Mouse (Mus musculus) hindbrain, postnatal 0 days (tissue): Measurements from ENCODE around the gene Ncor1. TPM values are rescaled to one million over a fixed set of nuclear protein-coding genes. Genes with fewer than 3 reads are reported as not detected.
"Not testable (repeated sequence)": the region's sequence is repeated elsewhere in the genome, so short reads cannot be mapped to it uniquely, and the experiment has no call there.

Source experiments
- ATAC-seq: fragments of 200-750 bp; cut with Nextera tagmentation; 2 replicates; pipeline ENCODE4 v1.8.0; 2017; ENCODE audit warnings: mild to moderate bottlenecking, moderate TSS enrichment, moderate library complexity
- DNase-seq: peaks from one replicate; pipeline ENCODE4 v3.0.0-alpha.2; 2015; ENCODE audit warnings: low spot score
- H3K27ac ChIP-seq: fragments of 300-500 bp; sonication (generic); 2 replicates; pipeline ENCODE4 v1.5.1; 2014; ENCODE audit warnings: mild to moderate bottlenecking
- H3K27me3 ChIP-seq: fragments of 300-500 bp; sonication (generic); 2 replicates; pipeline ENCODE4 v1.6.1; 2014; ENCODE audit warnings: low read length, mixed read lengths; ENCODE audit not compliant: insufficient read depth
- H3K36me3 ChIP-seq: fragments of 300-500 bp; sonication (generic); 2 replicates; pipeline ENCODE4 v1.6.1; 2014; ENCODE audit warnings: low read length, mixed read lengths; ENCODE audit not compliant: insufficient read depth
- H3K4me1 ChIP-seq: fragments of 300-500 bp; sonication (generic); 2 replicates; pipeline ENCODE4 v1.6.1; 2014; ENCODE audit warnings: antibody characterized with exemption, low read length, mixed read lengths; ENCODE audit not compliant: insufficient read depth
- H3K4me2 ChIP-seq: fragments of 300-500 bp; sonication (generic); 2 replicates; pipeline ENCODE4 v1.6.1; 2014; ENCODE audit warnings: low read depth, mild to moderate bottlenecking, low read length, moderate library complexity, mixed read lengths
- H3K4me3 ChIP-seq: fragments of 300-500 bp; sonication (generic); 2 replicates; pipeline ENCODE4 v1.5.1; 2014; ENCODE audit warnings: low read length
- H3K9ac ChIP-seq: fragments of 300-500 bp; sonication (generic); replicated peaks from 2 replicates; pipeline ENCODE4 v1.6.1; 2014; ENCODE audit warnings: mild to moderate bottlenecking, low read length, moderate library complexity, mixed read lengths
- H3K9me3 ChIP-seq: fragments of 300-500 bp; sonication (generic); 2 replicates; pipeline ENCODE4 v1.6.1; 2016; ENCODE audit warnings: low read length, mixed read lengths
- CTCF ChIP-seq: IDR thresholded peaks from 2 replicates; pipeline ENCODE4 v1.5.1; 2016; ENCODE audit warnings: antibody characterized with exemption, control low read depth, low read depth
- WGBS: fragments of 180-500 bp; shearing (Covaris S2); extraction: QIAGEN DNeasy Blood & Tissue Kit; methylation state at CpG from one replicate; pipeline ENCODE4 v1.1.7; 2014; 5-methylcytosine and 5-hydroxymethylcytosine counted together
- polyA plus RNA-seq: library from polyadenylated mRNA; unstranded; fragments of >200 nt; fragmentation: Nextera tagmentation; extraction: Ambion mirVana; gene quantifications from 2 replicates; pipeline ENCODE4 v1.2.1, GENCODE M21; 2015
- total RNA-seq: library from RNA; depleted of rRNA; stranded (reverse); fragments of >200 nt; gene quantifications from 2 replicates; pipeline ENCODE4 v1.2.3, GENCODE M21; 2014

Ncor1 gene
- total and polyA plus RNA-seq, 2 experiments from 2014 or later: 137 to 148 TPM

DNA sequence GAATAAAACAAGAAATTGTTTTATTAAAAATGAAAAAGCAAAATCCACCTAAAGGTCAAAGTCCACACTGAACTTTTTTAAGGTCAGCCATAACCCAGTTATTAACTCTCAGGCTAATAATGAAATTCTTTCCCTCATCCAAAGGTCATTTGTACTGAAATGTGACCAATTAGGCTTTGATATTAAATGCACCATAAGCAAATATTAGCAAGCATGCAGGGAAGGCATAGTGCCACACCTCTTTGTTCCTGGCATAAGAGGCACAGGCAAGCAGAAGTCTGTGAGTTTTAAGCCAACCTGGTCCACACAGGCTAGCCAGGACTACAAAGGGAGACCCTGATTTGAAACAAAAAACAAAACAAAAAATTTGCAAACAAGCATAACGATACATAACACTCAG lies 48.7 kb downstream of the Ncor1 start:
- no peaks in the 10 kb centered on the region for H3K4me1 ChIP-seq
- ATAC-seq (no peak), DNase-seq (no peak)
- H3K27me3 ChIP-seq: no peaks in the 10 kb centered on the region
- no peaks in the 10 kb centered on the region for H3K9me3 ChIP-seq
- 90% methylated on average over 1 of the region's 1 CpGs for WGBS
- no peak overlapping the region for H3K4me2 ChIP-seq
- H3K27ac ChIP-seq: no peak overlapping the region
- H3K4me3 ChIP-seq: no peak overlapping the region
- H3K36me3 ChIP-seq: peaks cover 14% of the 10 kb centered on the region; the same call in 1 of the 2 replicates
- no peak overlapping the region for H3K9ac ChIP-seq
- TF ChIP-seq CTCF: no peak

DNA sequence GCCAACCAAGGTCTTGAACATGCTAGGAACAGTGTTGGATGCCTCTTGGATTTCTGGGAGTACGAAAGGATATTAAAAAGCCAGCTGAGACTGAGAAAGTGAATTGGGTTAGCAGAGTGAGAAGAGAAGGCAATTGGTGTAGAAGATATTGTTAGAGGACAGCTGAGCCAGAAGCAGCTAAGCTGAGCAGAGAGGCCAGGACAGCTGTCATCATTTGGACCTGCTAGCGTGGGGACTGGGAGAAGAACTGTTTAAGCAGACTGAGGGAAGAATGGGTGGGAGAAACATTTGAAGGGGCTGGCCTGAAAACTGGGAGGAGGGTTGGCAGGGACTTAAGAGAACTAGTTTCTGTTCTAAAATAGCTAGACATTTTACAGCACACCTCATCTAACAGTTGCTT lies 49.5 kb downstream of the Ncor1 start:
- TF ChIP-seq CTCF: no peak
- H3K36me3 ChIP-seq: peaks cover 12% of the 10 kb centered on the region; the same call in 1 of the 2 replicates
- H3K4me2 ChIP-seq: no peak overlapping the region
- no peaks in the 10 kb centered on the region for H3K4me1 ChIP-seq
- DNase-seq (no peak), ATAC-seq (no peak)
- WGBS: 94% methylated on average over 2 of the region's 2 CpGs
- no peak overlapping the region for H3K9ac ChIP-seq
- no peak overlapping the region for H3K27ac ChIP-seq
- no peaks in the 10 kb centered on the region for H3K27me3 ChIP-seq
- H3K4me3 ChIP-seq: no peak overlapping the region
- no peaks in the 10 kb centered on the region for H3K9me3 ChIP-seq

DNA sequence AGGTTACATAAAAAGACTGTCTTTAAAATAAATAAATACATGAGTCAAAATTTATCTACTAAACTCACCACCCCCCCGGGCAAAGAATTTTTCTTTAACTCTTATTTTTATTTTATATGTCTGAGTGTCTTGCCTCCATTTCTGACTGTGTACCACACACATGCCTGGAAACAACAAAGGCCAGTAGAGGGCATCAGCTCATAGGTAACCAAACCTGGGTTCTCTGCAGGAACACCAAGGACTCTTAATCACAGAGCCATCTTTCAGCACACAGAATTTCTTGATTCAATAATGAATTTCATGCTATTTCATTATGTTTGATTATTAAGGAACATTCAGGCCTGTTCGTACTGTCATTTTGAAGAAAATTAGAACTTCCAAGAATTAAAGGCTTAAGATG lies 61.9 kb downstream of the Ncor1 start:
- Histone ChIP-seq H3K9ac (no peak overlapping the region), H3K4me3 (no peak overlapping the region), H3K4me2 (no peak overlapping the region), H3K9me3 (no peaks in the 10 kb centered on the region), H3K36me3 (peaks cover 27% of the 10 kb centered on the region), H3K4me1 (no peaks in the 10 kb centered on the region), H3K27me3 (no peaks in the 10 kb centered on the region), H3K27ac (no peak overlapping the region)
- peak; percentile 78 for DNase-seq
- no peak for ATAC-seq
- 81% methylated on average over 2 of the region's 2 CpGs for WGBS
- peak; percentile 64 for TF ChIP-seq CTCF

DNA sequence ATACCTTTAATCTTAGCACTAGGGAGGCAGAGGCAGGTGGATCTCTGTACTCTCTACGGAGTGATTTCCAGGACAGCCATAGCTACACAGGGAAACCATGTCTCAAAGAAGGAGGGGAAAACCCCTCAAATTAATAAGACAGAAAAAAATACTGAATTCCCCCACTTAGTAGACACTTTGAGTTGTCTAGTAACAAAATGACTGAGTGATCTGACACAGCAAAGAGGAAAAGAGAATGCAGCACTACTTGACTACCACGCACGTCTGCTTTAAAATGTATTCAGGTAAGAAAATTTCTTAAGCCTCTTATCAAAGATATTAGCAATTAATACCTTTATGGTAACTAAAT lies 70.0 kb downstream of the Ncor1 start:
- Histone ChIP-seq H3K27me3 (no peaks in the 10 kb centered on the region), H3K9me3 (no peaks in the 10 kb centered on the region), H3K9ac (no peak overlapping the region), H3K4me2 (no peak overlapping the region), H3K4me1 (no peaks in the 10 kb centered on the region), H3K27ac (no peak overlapping the region), H3K4me3 (no peak overlapping the region), H3K36me3 (peaks cover 34% of the 10 kb centered on the region)
- no peak for TF ChIP-seq CTCF
- over 99% methylated on average over 3 of the region's 3 CpGs for WGBS
- DNase-seq: no peak
- no peak for ATAC-seq

DNA sequence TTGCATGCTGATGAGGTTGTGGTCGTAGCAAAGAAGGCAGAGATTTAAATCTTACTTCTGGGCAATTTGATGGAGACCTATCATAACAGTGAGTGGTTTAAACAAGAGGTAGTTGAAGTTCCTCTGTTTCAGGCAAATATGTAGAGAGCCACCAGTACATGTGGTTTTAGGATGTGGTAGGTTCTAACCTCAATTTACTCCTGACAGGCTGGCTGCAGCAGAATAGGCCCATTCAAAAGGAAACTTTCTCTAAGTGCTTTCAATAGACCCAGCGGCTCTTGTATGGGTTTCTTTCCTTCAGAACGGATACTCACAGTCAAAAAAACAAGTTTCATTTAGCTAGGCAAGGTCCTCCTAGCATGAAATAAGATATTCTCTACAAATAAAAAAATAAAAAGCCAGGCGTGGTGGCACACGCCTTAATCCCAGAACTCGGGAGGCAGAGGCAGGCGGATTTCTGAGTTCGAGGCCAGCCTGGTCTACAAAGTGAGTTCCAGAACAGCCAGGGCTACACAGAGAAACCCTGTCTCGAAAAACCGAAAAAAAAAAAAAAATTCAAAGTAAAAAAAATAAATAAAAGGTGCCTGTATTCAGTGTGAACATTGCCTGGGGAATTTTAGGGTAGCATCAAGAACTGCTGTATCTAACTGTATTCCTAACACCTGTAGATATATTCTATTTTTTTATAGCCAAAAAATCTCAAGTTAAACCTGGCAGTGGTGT lies 70.6 kb downstream of the Ncor1 start:
- ATAC-seq (no peak), DNase-seq (no peak)
- 93% methylated on average over 10 of the region's 10 CpGs for WGBS
- Histone ChIP-seq H3K9me3 (no peaks in the 10 kb centered on the region), H3K4me1 (no peaks in the 10 kb centered on the region), H3K27me3 (no peaks in the 10 kb centered on the region), H3K4me2 (no peak overlapping the region), H3K27ac (no peak overlapping the region), H3K4me3 (no peak overlapping the region), H3K9ac (no peak overlapping the region), H3K36me3 (peaks cover 34% of the 10 kb centered on the region)
- TF ChIP-seq CTCF: no peak

DNA sequence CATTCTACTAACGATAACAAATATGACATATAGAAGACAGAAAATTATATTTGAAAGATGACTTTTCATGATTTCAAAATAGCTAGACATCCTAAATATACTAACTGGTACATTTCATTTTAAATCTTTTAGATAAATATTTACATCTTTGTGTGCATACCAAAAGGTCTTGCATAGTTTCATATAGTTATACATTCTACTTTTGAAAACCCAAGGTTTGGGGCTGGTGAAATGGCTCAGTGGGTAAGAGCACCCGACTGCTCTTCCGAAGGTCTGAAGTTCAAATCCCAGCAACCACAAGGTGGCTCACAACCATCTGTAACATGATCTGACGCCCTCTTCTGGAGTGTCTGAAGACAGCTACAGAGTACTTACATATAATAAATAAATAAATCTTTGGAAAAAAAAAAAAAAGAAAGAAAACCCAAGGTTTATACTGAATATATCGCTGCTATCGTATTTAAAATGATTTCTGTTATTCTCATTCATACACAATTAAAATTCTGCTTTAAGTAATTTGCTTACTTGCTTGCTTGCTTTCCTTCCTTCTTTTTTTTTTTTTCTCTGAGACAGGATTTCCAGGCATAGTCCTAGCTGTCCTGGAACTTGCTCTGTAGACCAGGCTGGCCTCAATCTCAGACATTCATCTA lies 81.0 kb downstream of the Ncor1 start:
- H3K4me2 ChIP-seq, H3K9me3 ChIP-seq, H3K4me1 ChIP-seq, H3K4me3 ChIP-seq, H3K9ac ChIP-seq, DNase-seq, H3K27me3 ChIP-seq, ATAC-seq, H3K27ac ChIP-seq: not testable (repeated sequence)
- WGBS: 89% methylated on average over 6 of the region's 6 CpGs
- H3K36me3 ChIP-seq: peaks cover 27% of the 10 kb centered on the region

DNA sequence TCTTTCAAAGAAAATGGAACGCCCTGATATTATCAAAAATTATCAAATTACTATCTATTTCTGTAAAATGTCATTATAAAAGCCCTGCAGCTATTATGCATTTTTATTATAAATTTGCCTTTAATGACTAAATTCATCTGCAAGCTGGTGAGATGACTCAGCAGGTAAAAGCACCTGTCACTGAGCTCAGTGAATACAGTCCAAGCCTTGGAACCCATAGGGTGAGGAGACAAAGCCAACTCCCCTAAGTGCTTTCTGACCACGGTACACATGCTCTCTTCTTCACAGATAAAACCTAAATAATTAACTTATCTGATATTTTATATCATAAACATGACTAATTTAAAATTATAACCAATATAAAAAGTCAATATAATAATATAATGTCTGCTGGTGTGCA lies 86.6 kb downstream of the Ncor1 start:
- 82% methylated on average over 2 of the region's 2 CpGs for WGBS
- TF ChIP-seq CTCF: no peak
- no peaks in the 10 kb centered on the region for H3K9me3 ChIP-seq

More for the DNA sequence above, 86.6 kb downstream of the Ncor1 start:
- H3K27ac ChIP-seq: no peak overlapping the region
- ATAC-seq (no peak), DNase-seq (peak; percentile 7)
- no peak overlapping the region for H3K9ac ChIP-seq
- peaks cover 37% of the 10 kb centered on the region for H3K36me3 ChIP-seq
- H3K4me1 ChIP-seq: no peaks in the 10 kb centered on the region
- H3K27me3 ChIP-seq: no peaks in the 10 kb centered on the region
- H3K4me3 ChIP-seq: no peak overlapping the region
- H3K4me2 ChIP-seq: no peak overlapping the region
